Mouse (Mus musculus) ES-E14 (cell line): Measurements from ENCODE around the gene Gm3402.
"Not testable (repeated sequence)": the region's sequence is repeated elsewhere in the genome, so short reads cannot be mapped to it uniquely, and the experiment has no call there.

Source experiments
- CHD2 ChIP-seq: IDR thresholded peaks from 2 replicates; pipeline ENCODE4 v1.6.1; 2014; ENCODE audit warnings: mild to moderate bottlenecking, low read depth, low read length, inconsistent platforms
- HCFC1 ChIP-seq: IDR thresholded peaks from 2 replicates; pipeline ENCODE4 v1.6.1; 2012; ENCODE audit warnings: low read length, inconsistent platforms, borderline replicate concordance; ENCODE audit not compliant: insufficient read depth
- MAFK ChIP-seq: IDR thresholded peaks from 2 replicates; pipeline ENCODE4 v1.6.1; 2014; ENCODE audit warnings: mild to moderate bottlenecking, low read depth, low read length, inconsistent platforms; ENCODE audit not compliant: insufficient read depth

DNA sequence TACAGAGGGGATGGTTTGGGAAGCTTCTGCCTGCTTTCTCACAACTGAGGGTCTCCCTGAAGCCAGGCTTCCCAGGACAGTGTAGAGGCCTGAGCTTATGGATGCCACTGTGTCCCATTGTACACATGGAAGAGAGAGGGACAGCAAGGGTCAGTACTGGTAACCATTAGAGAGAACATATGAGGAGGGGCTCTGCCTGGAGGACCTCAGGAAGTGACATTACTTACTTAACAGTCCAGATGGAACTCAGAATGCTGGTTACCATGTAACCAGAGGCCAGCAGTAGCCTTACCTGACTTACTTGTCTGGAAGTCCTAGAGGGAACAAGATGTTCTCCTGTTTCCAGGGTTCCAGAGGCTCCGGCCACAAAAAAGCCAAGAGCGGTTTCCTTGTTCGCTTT is 41.9 kb downstream of the Gm3402 start, which contains the start of gene Gm3415:
- TF ChIP-seq HCFC1, CHD2, MAFK: not testable (repeated sequence)
